Mouse (Mus musculus) liver, embryonic 14.5 days (tissue): ENCODE measurements around the gene Bud31.

Experiments
- CTCF ChIP-seq: IDR thresholded peaks from 2 replicates; pipeline ENCODE4 v1.5.1; 2016; ENCODE audit warnings: antibody characterized with exemption, low read depth, control low read depth
- EP300 ChIP-seq: IDR thresholded peaks from 2 replicates; pipeline ENCODE4 v1.6.1; 2016; ENCODE audit warnings: antibody characterized with exemption, low read depth

DNA sequence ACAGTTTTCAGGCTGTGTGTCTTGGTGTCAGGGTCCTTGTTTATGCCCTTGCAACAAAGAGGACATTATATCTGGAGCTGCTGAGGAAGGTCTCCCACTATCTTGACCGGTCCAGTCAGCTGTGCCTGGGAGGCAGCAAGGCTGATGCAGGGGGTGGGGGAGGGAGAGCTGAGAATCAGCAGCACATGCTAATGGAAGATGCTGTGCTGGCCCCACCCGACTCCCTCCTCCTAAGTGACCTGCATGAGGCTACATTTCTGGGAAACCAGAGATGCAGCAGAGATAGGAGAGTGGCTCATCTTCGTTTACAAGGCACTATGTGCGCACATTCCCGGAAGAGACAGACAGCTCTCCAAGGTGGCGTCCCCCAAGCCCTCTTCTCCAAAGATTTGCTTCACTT is 29.8 kb upstream of the Bud31 start:
- no peak for TF ChIP-seq EP300
- TF ChIP-seq CTCF: no peak
